ENCODE assay signal across 29 mouse cellular contexts in genomic region chr5:93168654-93169053, GRCm38 (mm10). TPM values are rescaled to one million over a fixed set of nuclear protein-coding genes. Genes with fewer than 3 reads are reported as not detected.
DNase-seq lines count a peak whose midpoint lies in the region; ATAC-seq lines count a peak whose summit lies in the region.
"Had no signal": no experiment of that assay in that cellular context is flagged by ENCODE, and none has a peak within 500 bp of the region (broad histone marks: within the 10 kb centered on the region; RNA-seq: fewer than 3 reads in every experiment).

No protein-coding gene starts in this region.

- no peak overlapping the region for H3K4me3 ChIP-seq in heart, embryonic 12.5 days
- no peak overlapping the region for H3K4me3 ChIP-seq in embryonic facial prominence, embryonic 11.5 days (ENCODE audit: low read depth, low read length)
- no peak overlapping the region for H3K4me3 ChIP-seq in limb, embryonic 10.5 days
- no peak overlapping the region for H3K4me3 ChIP-seq in midbrain, embryonic 13.5 days (replicated peaks)
- H3K4me3 ChIP-seq in forebrain, embryonic 13.5 days, result no peak overlapping the region
- H3K4me3 ChIP-seq: heart, embryonic 15.5 days; kidney, embryonic 15.5 days; left cerebral cortex, adult 2 months; myocyte; neural tube, embryonic 12.5 days had no signal

- H3K27me3 ChIP-seq in heart, embryonic 12.5 days (replicated peaks), result no peaks in the 10 kb centered on the region
- H3K27me3 ChIP-seq in embryonic facial prominence, embryonic 11.5 days (ENCODE audit: control insufficient read depth, insufficient read depth, low read length), result no peaks in the 10 kb centered on the region
- H3K27me3 ChIP-seq in limb, embryonic 10.5 days (ENCODE audit: low read depth, poor library complexity, severe bottlenecking), result no peaks in the 10 kb centered on the region
- no peaks in the 10 kb centered on the region for H3K27me3 ChIP-seq in midbrain, embryonic 13.5 days
- no peaks in the 10 kb centered on the region for H3K27me3 ChIP-seq in forebrain, embryonic 13.5 days
- H3K27me3 ChIP-seq: heart, embryonic 15.5 days; kidney, embryonic 15.5 days; neural tube, embryonic 12.5 days had no signal

- WGBS in heart, embryonic 12.5 days, result 91% methylated on average over 6 of the region's 6 CpGs
- WGBS in embryonic facial prominence, embryonic 11.5 days, result 60% methylated on average over 6 of the region's 6 CpGs
- WGBS in limb, embryonic 10.5 days, result 61% methylated on average over 6 of the region's 6 CpGs
- WGBS in midbrain, embryonic 13.5 days, result 92% methylated on average over 6 of the region's 6 CpGs
- WGBS in forebrain, embryonic 13.5 days, result 87% methylated on average over 6 of the region's 6 CpGs

- H3K4me2 ChIP-seq in heart, embryonic 12.5 days, result no peak overlapping the region
- H3K4me2 ChIP-seq in embryonic facial prominence, embryonic 11.5 days (ENCODE audit: low read depth, low read length), result no peak overlapping the region
- no peak overlapping the region for H3K4me2 ChIP-seq in midbrain, embryonic 13.5 days (replicated peaks)
- no peak overlapping the region for H3K4me2 ChIP-seq in forebrain, embryonic 13.5 days
- H3K4me2 ChIP-seq: heart, embryonic 15.5 days; hindbrain, embryonic 14.5 days; kidney, embryonic 15.5 days; midbrain, embryonic 11.5 days; neural tube, embryonic 12.5 days had no signal

- DNase-seq in heart, adult 11 months, result peak; percentile 68
- peak; percentile 40 for DNase-seq in NIH3T3 (ENCODE audit: low read depth)
- peak; percentile 68 for DNase-seq in embryonic facial prominence, embryonic 11.5 days (ENCODE audit: low spot score)
- peak; percentile 41 for DNase-seq in limb, embryonic 10.5 days (ENCODE audit: low spot score)
- no peak for DNase-seq in adrenal gland, postnatal 14 days
- DNase-seq: adrenal gland, postnatal 36 days; cerebellum, adult 2 months; cerebellum, postnatal 14 days; kidney, adult 18-20 months; liver, postnatal 0 days; lung, postnatal 36 days; right cerebral cortex, adult 18-20 months had no signal

- H3K9ac ChIP-seq in heart, embryonic 12.5 days, result no peak overlapping the region
- no peak overlapping the region for H3K9ac ChIP-seq in embryonic facial prominence, embryonic 11.5 days (replicated peaks; ENCODE audit: low read length)
- no peak overlapping the region for H3K9ac ChIP-seq in midbrain, embryonic 13.5 days (replicated peaks)
- H3K9ac ChIP-seq in forebrain, embryonic 13.5 days, result no peak overlapping the region
- H3K9ac ChIP-seq: heart, embryonic 15.5 days; hindbrain, embryonic 14.5 days; kidney, embryonic 15.5 days; liver, postnatal 0 days; neural tube, embryonic 12.5 days had no signal

- no peak overlapping the region for H3K27ac ChIP-seq in heart, embryonic 12.5 days (ENCODE audit: poor library complexity, severe bottlenecking)
- H3K27ac ChIP-seq in embryonic facial prominence, embryonic 11.5 days (replicated peaks; ENCODE audit: low read depth, low read length), result 0 out of 2 replicates have a peak overlapping the region, but pooled peaks have one; percentile 41
- H3K27ac ChIP-seq in limb, embryonic 10.5 days, result peak overlapping the region; percentile 47; the same call in 1 of the 2 replicates
- no peak overlapping the region for H3K27ac ChIP-seq in midbrain, embryonic 13.5 days
- no peak overlapping the region for H3K27ac ChIP-seq in forebrain, embryonic 13.5 days
- H3K27ac ChIP-seq: heart, embryonic 15.5 days; hindbrain, embryonic 14.5 days; kidney, embryonic 15.5 days; left cerebral cortex, adult 2 months; neural tube, embryonic 12.5 days; stomach, postnatal 0 days had no signal

- H3K4me1 ChIP-seq in heart, embryonic 12.5 days (replicated peaks), result peaks cover 12% of the 10 kb centered on the region
- H3K4me1 ChIP-seq in embryonic facial prominence, embryonic 11.5 days (ENCODE audit: control insufficient read depth, insufficient read depth, low read length), result no peaks in the 10 kb centered on the region
- peaks cover 15% of the 10 kb centered on the region for H3K4me1 ChIP-seq in limb, embryonic 10.5 days
- H3K4me1 ChIP-seq in midbrain, embryonic 13.5 days (replicated peaks), result no peaks in the 10 kb centered on the region
- H3K4me1 ChIP-seq in forebrain, embryonic 13.5 days, result no peaks in the 10 kb centered on the region
- H3K4me1 ChIP-seq: kidney, embryonic 15.5 days; neural tube, embryonic 12.5 days had no signal

- ATAC-seq in heart, embryonic 12.5 days (ENCODE audit: insufficient number of reproducible peaks, low FRiP score), result no peak
- ATAC-seq in embryonic facial prominence, embryonic 11.5 days (replicated peaks; ENCODE audit: insufficient number of reproducible peaks, low FRiP score, low TSS enrichment, low read depth), result 0 out of 2 replicates have a peak, but pooled peaks have one; percentile 23
- no peak for ATAC-seq in midbrain, embryonic 13.5 days
- no peak for ATAC-seq in forebrain, embryonic 13.5 days
- ATAC-seq: CD4-positive, CD25-positive, alpha-beta regulatory T cell, adult 4 months; inflammation-experienced regulatory T-cells, adult 6 months; liver, postnatal 0 days had no signal

- H3K36me3 ChIP-seq in heart, embryonic 12.5 days, result peaks cover 78% of the 10 kb centered on the region
- peaks cover 13% of the 10 kb centered on the region for H3K36me3 ChIP-seq in embryonic facial prominence, embryonic 11.5 days (replicated peaks; ENCODE audit: control insufficient read depth, insufficient read depth, low read depth, low read length)
- H3K36me3 ChIP-seq in limb, embryonic 10.5 days, result peaks cover 97% of the 10 kb centered on the region
- peaks cover 78% of the 10 kb centered on the region for H3K36me3 ChIP-seq in midbrain, embryonic 13.5 days
- peaks cover 87% of the 10 kb centered on the region for H3K36me3 ChIP-seq in forebrain, embryonic 13.5 days (ENCODE audit: poor library complexity, severe bottlenecking)

- H3K9me3 ChIP-seq in heart, embryonic 12.5 days (replicated peaks), result no peaks in the 10 kb centered on the region
- H3K9me3 ChIP-seq in embryonic facial prominence, embryonic 11.5 days (replicated peaks; ENCODE audit: control insufficient read depth, low read length), result no peaks in the 10 kb centered on the region
- no peaks in the 10 kb centered on the region for H3K9me3 ChIP-seq in limb, embryonic 10.5 days (replicated peaks)
- H3K9me3 ChIP-seq in midbrain, embryonic 13.5 days, result no peaks in the 10 kb centered on the region
- H3K9me3 ChIP-seq in forebrain, embryonic 13.5 days (replicated peaks), result no peaks in the 10 kb centered on the region
- H3K9me3 ChIP-seq: heart, embryonic 15.5 days; kidney, embryonic 15.5 days; neural tube, embryonic 12.5 days had no signal

RNA-seq across cellular contexts. Expression of gene Ccni, which starts 37.6 kb away (rescaled TPM):
- 118 and 128 TPM in 2 replicates for polyA plus RNA-seq in heart, embryonic 12.5 days (2016; fragmentation: Nextera tagmentation; extraction: Ambion mirVana)
- 167 TPM in 2 replicates for polyA plus RNA-seq in embryonic facial prominence, embryonic 11.5 days (2014; fragmentation: Nextera tagmentation; extraction: Ambion mirVana)
- polyA plus RNA-seq in limb, embryonic 10.5 days (2016; fragmentation: Nextera tagmentation; extraction: Ambion mirVana), result 96.3 and 121 TPM in 2 replicates
- polyA plus RNA-seq in midbrain, embryonic 13.5 days (2015; fragmentation: Nextera tagmentation; extraction: Ambion mirVana), result 143 and 152 TPM in 2 replicates
- 240 and 262 TPM in 2 replicates for total RNA-seq in adrenal gland, postnatal 14 days (2021)
- 161 and 183 TPM in 2 replicates for polyA plus RNA-seq in forebrain, embryonic 13.5 days (2015; fragmentation: Nextera tagmentation; extraction: Ambion mirVana)

RNA-seq across cellular contexts. Expression of gene 2010109A12Rik, which starts 37.7 kb away (rescaled TPM):
- polyA plus RNA-seq in heart, embryonic 12.5 days (2016; fragmentation: Nextera tagmentation; extraction: Ambion mirVana), result 1.2 and 1.9 TPM in 2 replicates
- polyA plus RNA-seq in embryonic facial prominence, embryonic 11.5 days (2014; fragmentation: Nextera tagmentation; extraction: Ambion mirVana), result 1.4 and 1.7 TPM in 2 replicates
- 1.8 and 2.2 TPM in 2 replicates for polyA plus RNA-seq in limb, embryonic 10.5 days (2016; fragmentation: Nextera tagmentation; extraction: Ambion mirVana)
- polyA plus RNA-seq in midbrain, embryonic 13.5 days (2015; fragmentation: Nextera tagmentation; extraction: Ambion mirVana), result 2.4 and 3.5 TPM in 2 replicates
- 1.3 and 2.6 TPM in 2 replicates for total RNA-seq in adrenal gland, postnatal 14 days (2021)
- 2.3 and 3.0 TPM in 2 replicates for polyA plus RNA-seq in forebrain, embryonic 13.5 days (2015; fragmentation: Nextera tagmentation; extraction: Ambion mirVana)
- total RNA-seq: gastrocnemius, adult 8-10 months; midbrain, postnatal 0 days had no signal
- polyA plus RNA-seq: cortical plate, adult 2 months; liver, adult 2 months; myocyte had no signal

Comparison
In these comparisons a context has a peak if more than half of its experiments do, and no peak if none do; other contexts are left out.
1. H3K27ac ChIP-seq: peak in embryonic facial prominence, embryonic 11.5 days (single experiment) and limb, embryonic 10.5 days (single experiment); none in heart, embryonic 12.5 days (single experiment), midbrain, embryonic 13.5 days (single experiment) and forebrain, embryonic 13.5 days (single experiment).